Mouse (Mus musculus) spleen, postnatal 14 days (tissue): ENCODE measurements around the gene Zfp616.

Experiments used
- DNase-seq, 2 experiments: peaks; one replicate each; pipeline ENCODE4 v3.0.0; 2021 to 2022; ENCODE audit warnings: low spot score in 2 of 2

The Zfp616 gene

DNA sequence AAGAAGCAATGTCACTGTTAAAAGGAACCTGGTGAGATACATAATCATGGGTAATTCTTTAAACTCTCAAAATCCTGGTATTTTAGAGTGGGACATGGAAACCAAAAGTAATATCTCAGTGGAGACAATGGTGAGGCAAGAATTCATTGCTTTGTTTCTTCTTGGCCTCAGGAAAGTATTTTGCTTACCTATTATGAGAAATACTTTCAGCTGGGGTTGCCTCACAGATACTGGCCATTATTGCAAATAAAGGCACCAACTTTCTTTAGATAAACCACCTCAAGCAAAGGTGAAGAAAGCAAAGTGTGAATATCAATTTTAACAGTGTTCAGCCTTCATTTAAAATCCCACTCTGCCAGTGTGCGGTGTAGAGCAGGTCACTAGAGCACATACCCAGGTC lies at the start of gene Zfp616:
TSS of gene Zfp616 (plus strand) at position 301 of the 400 bp plus-strand sequence.
- DNase-seq, result no peak

GRCm38 (mm10) chr11:74051347-74051746 lies 18.4 kb upstream of the Zfp616 start:
- no peak for DNase-seq

DNA sequence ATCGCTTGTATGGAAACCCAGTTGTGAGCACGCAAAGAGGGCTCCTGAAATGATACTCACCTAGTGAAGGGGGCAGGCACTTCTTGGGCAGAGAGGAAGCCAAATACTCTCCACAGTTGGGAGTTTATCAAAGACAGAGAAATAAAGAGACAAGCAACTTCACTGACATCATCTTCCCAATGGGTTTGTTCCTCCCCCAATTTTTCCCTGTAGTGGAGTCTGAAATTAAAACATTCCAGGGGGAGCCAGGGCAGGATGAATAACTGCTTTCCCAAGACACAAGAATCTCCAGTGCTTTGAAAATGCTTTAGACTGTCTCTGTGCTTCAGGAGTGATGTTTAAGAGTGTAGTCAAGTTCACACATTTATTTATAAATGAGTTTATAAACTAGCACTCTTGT lies 13.3 kb upstream of the Zfp616 start, which contains the start of the genes Olfr139 and Olfr399:
TSS of gene Olfr139 (minus strand) at position 101 of the 400 bp plus-strand sequence.
TSS of gene Olfr399 (minus strand) at position 165 of the 400 bp plus-strand sequence.
- no peak for DNase-seq

GRCm38 (mm10) chr11:74100724-74101123 lies 31.0 kb downstream of the Zfp616 start:
- no peak for DNase-seq

- no peak for DNase-seq
These were observed 31.8 kb downstream of the Zfp616 start for GRCm38 (mm10) chr11:74101507-74101906.

DNA sequence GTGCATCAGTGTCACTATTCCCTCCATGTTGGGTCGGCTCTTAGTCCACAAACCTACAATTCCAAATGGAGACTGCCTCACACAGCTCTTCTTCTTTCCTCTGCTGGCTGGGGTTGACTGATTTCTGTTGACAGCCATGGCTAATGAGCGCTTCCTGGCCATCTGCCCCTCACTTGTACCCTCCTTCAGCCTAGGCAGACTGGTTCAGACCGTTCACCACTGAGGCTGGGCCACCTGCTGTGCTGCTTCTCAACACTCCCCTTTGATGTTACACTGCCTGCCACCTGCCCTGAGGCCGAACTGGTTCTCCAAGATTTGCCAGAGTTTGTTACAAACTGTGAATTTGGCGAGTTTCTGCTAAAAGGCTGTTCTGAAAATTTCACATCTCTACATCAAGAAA lies 35.3 kb downstream of the Zfp616 start:
- DNase-seq, result no peak

- DNase-seq, result no peak
These were observed 43.7 kb downstream of the Zfp616 start, which contains the start of gene Olfr401 for GRCm38 (mm10) chr11:74113412-74113811. Gene Olfr401 (plus strand): TSS chr11:74113712.
